Mouse (Mus musculus): ENCODE measurements around the gene Simc1. TPM values are rescaled to one million over a fixed set of nuclear protein-coding genes. Genes with fewer than 3 reads are reported as not detected.
A peak's percentile ranks its signal among the peaks of the same experiment; 100 is the strongest.

Gene Simc1
- polyA plus RNA-seq, 1 experiment = 0.04 TPM

DNA sequence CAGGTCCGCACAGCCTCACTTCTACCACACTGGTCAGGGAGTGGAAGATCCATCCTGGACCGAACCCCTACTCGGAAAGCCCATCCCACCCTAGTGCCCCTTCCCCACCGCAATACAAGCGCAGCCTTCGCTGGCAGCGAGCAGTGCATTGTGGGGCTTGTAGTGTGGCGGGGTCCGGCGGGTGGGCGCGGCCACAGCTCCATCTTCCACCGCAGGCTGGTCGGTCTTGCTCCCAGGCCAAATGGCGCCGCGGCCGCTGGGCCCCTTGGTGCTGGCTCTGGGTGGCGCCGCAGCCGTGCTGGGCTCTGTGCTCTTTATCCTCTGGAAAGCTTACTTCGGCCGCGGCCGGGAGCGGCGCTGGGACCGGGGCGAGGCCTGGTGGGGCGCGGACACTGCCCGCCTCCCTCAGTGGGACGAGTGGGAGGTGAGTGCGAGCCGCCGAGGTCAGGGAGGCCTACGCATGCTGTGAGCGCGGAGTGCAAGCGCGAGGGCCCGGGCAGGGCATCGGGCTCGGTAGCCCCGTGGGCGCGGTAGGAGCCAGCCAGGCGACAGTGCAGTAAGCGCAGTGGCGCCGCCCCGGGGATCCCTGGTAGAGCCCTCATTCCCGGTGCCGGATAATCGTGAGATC, 71.4 kb downstream of the Simc1 start, which contains the start of gene Arl10:
Arl10 (plus strand) TSS at position 162 of the 628 bp plus-strand sequence.
- TF ChIP-seq GATA1 (IDR thresholded peaks at IDR 0.05; ENCODE audit: low read length) (no peak), TAL1 (IDR thresholded peaks at IDR 0.05; ENCODE audit: low read length) (no peak)
- Histone ChIP-seq H3K27me3 (ENCODE audit: control insufficient read depth) (peaks cover 38% of the 10 kb centered on the region), H3K36me3 (ENCODE audit: control insufficient read depth) (peaks cover 4% of the 10 kb centered on the region), H3K4me1 (ENCODE audit: control insufficient read depth) (peaks cover 32% of the 10 kb centered on the region), H3K9me3 (ENCODE audit: control insufficient read depth, low read length) (no peaks in the 10 kb centered on the region), H3K4me3 (replicated peaks) (peak within 1 kb of the TSS; percentile 69)

DNA sequence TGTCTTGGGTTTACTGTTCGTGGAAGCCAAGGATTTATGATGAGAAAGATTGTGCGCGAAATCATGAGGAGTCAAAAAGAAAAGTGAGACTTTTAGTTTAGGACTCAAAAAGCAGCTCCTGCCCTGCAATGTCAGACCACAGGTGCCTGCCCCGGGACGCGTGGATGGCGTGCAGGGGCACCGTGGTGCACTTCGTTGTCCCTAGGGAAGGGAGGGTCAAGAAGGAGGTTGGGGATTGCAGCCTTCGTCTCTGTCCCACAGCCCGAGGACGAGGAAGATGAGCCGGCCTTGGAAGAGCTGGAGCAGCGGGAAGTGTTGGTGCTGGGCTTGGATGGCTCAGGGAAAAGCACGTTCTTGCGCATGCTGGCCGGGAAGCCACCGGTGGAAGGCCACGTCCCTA, 71.9 kb downstream of the Simc1 start:
- Histone ChIP-seq H3K4me3 (replicated peaks) (peak overlapping the region; percentile 69), H3K27me3 (ENCODE audit: control insufficient read depth) (peaks cover 38% of the 10 kb centered on the region), H3K9me3 (ENCODE audit: control insufficient read depth, low read length) (no peaks in the 10 kb centered on the region), H3K36me3 (ENCODE audit: control insufficient read depth) (peaks cover 6% of the 10 kb centered on the region), H3K4me1 (ENCODE audit: control insufficient read depth) (peaks cover 32% of the 10 kb centered on the region)
- TF ChIP-seq GATA1 (IDR thresholded peaks at IDR 0.05; ENCODE audit: low read length) (no peak), TAL1 (IDR thresholded peaks at IDR 0.05; ENCODE audit: low read length) (no peak)

DNA sequence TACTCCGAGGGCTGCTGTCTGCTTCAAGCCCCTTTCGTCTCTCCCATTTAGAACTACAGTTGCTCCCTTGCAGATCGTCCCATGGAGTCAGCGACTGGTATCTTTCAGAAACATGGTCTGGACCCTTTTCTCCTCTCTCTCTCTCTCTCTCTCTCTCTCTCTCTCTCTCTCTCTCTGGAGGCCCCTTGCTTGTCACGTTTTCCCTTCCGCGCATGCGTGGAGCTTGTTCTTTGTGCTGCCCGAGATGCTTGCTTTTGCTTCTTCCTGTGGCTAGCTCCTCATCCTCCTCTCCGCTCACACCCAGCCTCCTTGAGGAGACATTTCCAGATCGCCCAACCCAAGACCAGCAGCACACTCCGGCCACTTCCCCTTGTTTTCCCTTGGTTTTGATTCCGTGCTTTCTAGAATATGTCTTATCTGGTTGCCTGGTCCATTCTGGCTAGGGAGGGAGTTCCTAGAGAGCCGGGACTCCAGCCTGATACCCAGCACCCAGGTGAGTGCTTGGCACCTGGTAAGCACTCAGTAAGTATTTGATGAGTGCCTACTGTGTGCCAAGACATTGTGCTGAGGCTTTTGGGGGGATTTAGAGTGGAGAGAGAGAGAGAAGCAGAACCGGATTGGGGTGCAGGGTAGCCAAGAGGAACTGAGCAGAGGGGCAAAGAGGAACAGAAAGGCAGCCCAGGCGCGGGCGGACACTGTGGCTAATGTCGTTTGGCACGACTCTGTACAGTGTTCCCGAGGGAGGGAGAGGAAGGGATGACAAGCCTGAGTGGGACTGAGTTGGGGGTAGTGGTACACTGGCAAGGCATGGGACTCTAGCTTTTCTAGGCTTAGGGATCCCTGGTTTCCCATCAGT, 74.3 kb downstream of the Simc1 start:
- Histone ChIP-seq H3K36me3 (ENCODE audit: control insufficient read depth) (peaks cover 25% of the 10 kb centered on the region), H3K4me1 (ENCODE audit: control insufficient read depth) (peaks cover 32% of the 10 kb centered on the region), H3K4me3 (replicated peaks) (no peak overlapping the region), H3K27me3 (ENCODE audit: control insufficient read depth) (peaks cover 35% of the 10 kb centered on the region), H3K9me3 (ENCODE audit: control insufficient read depth, low read length) (no peaks in the 10 kb centered on the region)
- TF ChIP-seq TAL1 (IDR thresholded peaks at IDR 0.05; ENCODE audit: low read length) (no peak), GATA1 (IDR thresholded peaks at IDR 0.05; ENCODE audit: low read length) (no peak)

DNA sequence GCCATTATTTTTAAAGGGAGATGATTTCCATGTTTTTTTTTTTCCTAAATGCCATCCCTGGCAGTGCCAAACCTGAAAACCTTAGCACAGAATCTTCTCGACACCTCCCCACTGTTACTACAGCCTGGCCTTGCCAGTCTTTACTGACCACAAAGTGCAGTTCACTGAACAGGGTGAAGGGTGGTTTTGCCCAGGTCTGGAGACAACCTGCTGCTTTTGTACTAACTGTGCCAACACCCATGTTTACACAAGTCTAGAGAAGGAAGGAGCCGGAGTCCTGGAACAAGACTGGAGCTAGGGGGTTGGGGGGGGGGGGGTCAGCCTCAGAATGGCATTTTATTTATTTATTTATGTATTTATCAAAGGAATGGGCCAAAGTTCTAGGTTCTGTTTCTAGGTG, 77.8 kb downstream of the Simc1 start:
- peaks cover 60% of the 10 kb centered on the region for H3K36me3 ChIP-seq (ENCODE audit: control insufficient read depth)
- H3K4me3 ChIP-seq (replicated peaks) = no peak overlapping the region
- peaks cover 7% of the 10 kb centered on the region for H3K4me1 ChIP-seq (ENCODE audit: control insufficient read depth)
- H3K9me3 ChIP-seq (ENCODE audit: control insufficient read depth, low read length) = no peaks in the 10 kb centered on the region
- peaks cover 3% of the 10 kb centered on the region; the same call in 1 of the 2 replicates for H3K27me3 ChIP-seq (ENCODE audit: control insufficient read depth)
- TF ChIP-seq GATA1 (IDR thresholded peaks at IDR 0.05; ENCODE audit: low read length) (no peak), TAL1 (IDR thresholded peaks at IDR 0.05; ENCODE audit: low read length) (no peak)

DNA sequence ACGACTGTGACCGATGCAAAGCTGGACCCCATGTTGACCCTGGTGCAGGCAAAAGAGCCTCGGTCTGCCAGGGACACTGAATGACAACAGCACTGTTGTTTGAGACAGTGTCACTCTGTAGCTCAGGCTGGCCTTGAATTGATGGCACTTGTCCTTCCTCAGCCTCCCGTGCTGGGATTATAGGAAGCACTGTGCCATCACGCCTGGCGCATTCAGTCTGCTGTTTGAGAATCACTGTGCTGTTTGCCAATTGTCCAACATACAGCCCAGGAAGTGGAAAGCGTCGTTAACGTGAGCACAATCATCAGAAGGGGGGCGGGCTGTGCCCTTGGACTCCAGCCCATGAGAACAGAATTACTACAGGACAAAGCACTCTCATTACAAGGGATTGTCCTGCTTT, 78.5 kb downstream of the Simc1 start:
- TF ChIP-seq TAL1 (IDR thresholded peaks at IDR 0.05; ENCODE audit: low read length) (no peak), GATA1 (IDR thresholded peaks at IDR 0.05; ENCODE audit: low read length) (no peak)
- H3K9me3 ChIP-seq (ENCODE audit: control insufficient read depth, low read length) = no peaks in the 10 kb centered on the region
- peaks cover 7% of the 10 kb centered on the region for H3K4me1 ChIP-seq (ENCODE audit: control insufficient read depth)
- H3K4me3 ChIP-seq (replicated peaks) = no peak overlapping the region
- no peaks in the 10 kb centered on the region for H3K27me3 ChIP-seq (ENCODE audit: control insufficient read depth)
- H3K36me3 ChIP-seq (ENCODE audit: control insufficient read depth) = peaks cover 64% of the 10 kb centered on the region

DNA sequence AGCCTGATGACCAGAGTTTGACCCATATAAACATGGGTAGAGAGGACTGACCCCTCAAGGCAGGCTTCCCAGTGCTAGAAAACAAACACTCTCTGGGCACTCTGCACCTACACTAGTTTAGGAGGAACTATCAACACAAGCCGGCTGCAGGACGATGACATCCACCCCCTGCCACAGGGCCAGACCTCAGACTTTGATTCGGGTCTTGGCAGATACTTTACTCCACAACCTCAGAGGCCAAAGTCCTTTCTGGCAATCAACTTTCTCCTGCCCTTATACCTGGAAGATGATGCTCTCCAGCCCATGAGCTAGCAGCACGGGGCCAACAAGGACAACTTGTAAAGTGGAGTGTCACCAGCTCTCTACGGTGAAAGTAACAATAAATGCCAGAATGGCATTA, 79.3 kb downstream of the Simc1 start:
- no peaks in the 10 kb centered on the region for H3K9me3 ChIP-seq (ENCODE audit: control insufficient read depth, low read length)
- no peak for TF ChIP-seq GATA1 (IDR thresholded peaks at IDR 0.05; ENCODE audit: low read length)
- no peak for TF ChIP-seq TAL1 (IDR thresholded peaks at IDR 0.05; ENCODE audit: low read length)
- H3K4me1 ChIP-seq (ENCODE audit: control insufficient read depth) = peaks cover 6% of the 10 kb centered on the region
- H3K4me3 ChIP-seq (replicated peaks) = no peak overlapping the region
- H3K36me3 ChIP-seq (ENCODE audit: control insufficient read depth) = peaks cover 68% of the 10 kb centered on the region
- no peaks in the 10 kb centered on the region for H3K27me3 ChIP-seq (ENCODE audit: control insufficient read depth)

DNA sequence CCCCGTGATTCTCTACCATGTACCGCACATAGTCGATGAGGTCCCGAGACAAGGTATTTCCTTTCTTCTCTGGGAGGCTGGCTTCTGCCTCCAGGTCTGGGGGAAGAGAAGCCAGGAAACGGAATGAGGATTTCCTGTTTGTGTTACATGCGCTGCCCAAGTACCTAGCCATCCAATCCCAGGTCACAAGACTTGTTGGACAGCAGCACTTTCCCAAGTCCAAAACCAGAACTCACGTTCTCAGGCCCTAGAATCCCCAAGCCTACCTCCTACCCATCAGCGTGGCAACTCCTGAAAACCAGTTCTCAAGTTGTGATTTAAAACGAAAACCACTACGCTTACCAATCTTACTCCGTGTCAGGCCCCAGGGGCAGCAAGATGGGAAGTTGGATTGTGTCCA, 82.3 kb downstream of the Simc1 start:
- H3K27me3 ChIP-seq (ENCODE audit: control insufficient read depth) = no peaks in the 10 kb centered on the region
- peaks cover 65% of the 10 kb centered on the region for H3K36me3 ChIP-seq (ENCODE audit: control insufficient read depth)
- TF ChIP-seq GATA1 (IDR thresholded peaks at IDR 0.05; ENCODE audit: low read length) (no peak), TAL1 (IDR thresholded peaks at IDR 0.05; ENCODE audit: low read length) (no peak)
- H3K4me3 ChIP-seq (replicated peaks) = no peak overlapping the region
- H3K4me1 ChIP-seq (ENCODE audit: control insufficient read depth) = peaks cover 21% of the 10 kb centered on the region
- no peaks in the 10 kb centered on the region for H3K9me3 ChIP-seq (ENCODE audit: control insufficient read depth, low read length)

DNA sequence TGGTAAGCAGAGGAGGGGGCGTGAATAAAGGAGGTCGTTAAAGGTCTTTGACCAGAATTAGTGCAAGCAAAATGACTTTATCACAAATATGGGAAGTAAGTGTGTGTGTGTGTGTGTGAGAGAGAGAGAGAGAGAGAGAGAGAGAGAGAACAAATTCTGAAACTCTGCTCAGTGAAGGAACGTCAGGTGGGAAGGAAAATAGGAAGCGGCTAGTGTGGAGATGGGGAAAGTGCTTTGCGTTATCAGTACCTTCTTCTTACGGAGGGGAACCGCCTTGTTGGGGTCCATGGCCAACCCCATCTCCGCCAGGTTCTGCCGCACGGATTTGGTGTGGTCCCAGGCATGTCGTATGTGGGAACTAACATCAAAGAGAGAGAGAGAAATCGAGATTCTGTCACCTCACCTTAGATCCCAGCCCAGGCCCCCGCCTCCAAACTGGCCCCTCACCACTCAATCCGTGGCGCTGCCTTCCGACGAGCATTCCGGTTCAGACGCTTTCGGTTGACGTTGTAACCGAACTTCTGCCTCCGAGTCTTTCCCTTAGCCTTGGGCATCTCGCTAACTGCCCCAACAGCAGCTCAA, 85.9 kb downstream of the Simc1 start:
- peaks cover 60% of the 10 kb centered on the region for H3K36me3 ChIP-seq (ENCODE audit: control insufficient read depth)
- no peak for TF ChIP-seq TAL1 (IDR thresholded peaks at IDR 0.05; ENCODE audit: low read length)
- no peak for TF ChIP-seq GATA1 (IDR thresholded peaks at IDR 0.05; ENCODE audit: low read length)
- peak overlapping the region; percentile 83 for H3K4me3 ChIP-seq (replicated peaks)
- peaks cover 42% of the 10 kb centered on the region for H3K4me1 ChIP-seq (ENCODE audit: control insufficient read depth)
- no peaks in the 10 kb centered on the region for H3K9me3 ChIP-seq (ENCODE audit: control insufficient read depth, low read length)
- no peaks in the 10 kb centered on the region for H3K27me3 ChIP-seq (ENCODE audit: control insufficient read depth)
